Mouse (Mus musculus) midbrain, embryonic 16.5 days (tissue): ENCODE data around the gene Sgk1. TPM values are rescaled to one million over a fixed set of nuclear protein-coding genes. Genes with fewer than 3 reads are reported as not detected.

Source experiments
- ATAC-seq: fragments of 200-750 bp; cut with Nextera tagmentation; 2 replicates; pipeline ENCODE4 v1.8.0; 2017; ENCODE audit warnings: moderate TSS enrichment
- H3K27ac ChIP-seq: fragments of 300-500 bp; sonication (generic); 2 replicates; pipeline ENCODE4 v1.5.1; 2014; ENCODE audit warnings: mild to moderate bottlenecking, low read length, mixed read lengths
- H3K27me3 ChIP-seq: fragments of 300-500 bp; sonication (generic); 2 replicates; pipeline ENCODE4 v1.6.1; 2014; ENCODE audit warnings: low read depth, low read length, mixed read lengths; ENCODE audit not compliant: control insufficient read depth, insufficient read depth
- H3K36me3 ChIP-seq: fragments of 300-500 bp; sonication (generic); 2 replicates; pipeline ENCODE4 v1.6.1; 2014; ENCODE audit warnings: mild to moderate bottlenecking, low read length, moderate library complexity, mixed read lengths; ENCODE audit not compliant: control insufficient read depth, insufficient read depth
- H3K4me1 ChIP-seq: fragments of 300-500 bp; sonication (generic); 2 replicates; pipeline ENCODE4 v1.6.1; 2014; ENCODE audit warnings: mild to moderate bottlenecking, low read length, mixed read lengths; ENCODE audit not compliant: control insufficient read depth, insufficient read depth
- H3K4me2 ChIP-seq: fragments of 300-500 bp; sonication (generic); 2 replicates; pipeline ENCODE4 v1.6.1; 2014; ENCODE audit warnings: mild to moderate bottlenecking, low read length, mixed read lengths
- H3K4me3 ChIP-seq: fragments of 300-500 bp; sonication (generic); 2 replicates; pipeline ENCODE4 v1.5.1; 2014; ENCODE audit warnings: low read depth, mild to moderate bottlenecking, low read length, moderate library complexity, mixed read lengths
- H3K9ac ChIP-seq: fragments of 300-500 bp; sonication (generic); 2 replicates; pipeline ENCODE4 v1.6.1; 2014; ENCODE audit warnings: low read depth, low read length, mixed read lengths
- H3K9me3 ChIP-seq: fragments of 300-500 bp; sonication (generic); replicated peaks from 2 replicates; pipeline ENCODE4 v1.6.1; 2014; ENCODE audit warnings: mild to moderate bottlenecking, low read length, mixed read lengths; ENCODE audit not compliant: control insufficient read depth, poor library complexity, severe bottlenecking
- WGBS: fragments of 180-500 bp; shearing (Covaris S2); extraction: QIAGEN DNeasy Blood & Tissue Kit; methylation state at CpG from one replicate; pipeline ENCODE4 v1.1.7; 2014; 5-methylcytosine and 5-hydroxymethylcytosine counted together
- polyA plus RNA-seq: library from polyadenylated mRNA; unstranded; fragments of >200 nt; fragmentation: Nextera tagmentation; extraction: Ambion mirVana; gene quantifications from 2 replicates; pipeline ENCODE4 v1.2.1, GENCODE M21; 2015

The Sgk1 gene
- polyA plus RNA-seq, 1 experiment from 2014 or later = 47.9 TPM

- Histone ChIP-seq H3K4me2 (no peak overlapping the region), H3K27ac (no peak overlapping the region), H3K27me3 (no peaks in the 10 kb centered on the region), H3K9me3 (no peaks in the 10 kb centered on the region), H3K4me1 (peaks cover 2% of the 10 kb centered on the region; the same call in 1 of the 2 replicates), H3K4me3 (no peak overlapping the region), H3K9ac (no peak overlapping the region), H3K36me3 (no peaks in the 10 kb centered on the region; the same call in 1 of the 2 replicates)
- ATAC-seq = no peak
- WGBS = 94% methylated on average over 1 of the region's 1 CpGs
These were observed 23.6 kb downstream of the Sgk1 start for GRCm38 (mm10) chr10:21905616-21906015.

GRCm38 (mm10) chr10:21906894-21907446 lies 25.0 kb downstream of the Sgk1 start:
- Histone ChIP-seq H3K9me3 (no peaks in the 10 kb centered on the region), H3K4me2 (no peak overlapping the region), H3K4me3 (no peak overlapping the region), H3K9ac (no peak overlapping the region), H3K27me3 (no peaks in the 10 kb centered on the region), H3K36me3 (no peaks in the 10 kb centered on the region), H3K27ac (no peak overlapping the region), H3K4me1 (peaks cover 2% of the 10 kb centered on the region; the same call in 1 of the 2 replicates)
- WGBS = 21% methylated on average over 5 of the region's 5 CpGs
- ATAC-seq = no peak

- H3K9me3 ChIP-seq = no peaks in the 10 kb centered on the region
- H3K4me2 ChIP-seq = no peak overlapping the region
- no peaks in the 10 kb centered on the region for H3K27me3 ChIP-seq
- ATAC-seq = no peak
- no peak overlapping the region for H3K27ac ChIP-seq
- H3K4me3 ChIP-seq = no peak overlapping the region
- no peaks in the 10 kb centered on the region for H3K36me3 ChIP-seq
- H3K9ac ChIP-seq = no peak overlapping the region
- peaks cover 2% of the 10 kb centered on the region; the same call in 1 of the 2 replicates for H3K4me1 ChIP-seq
- WGBS = 69% methylated on average over 3 of the region's 3 CpGs
These were observed 25.8 kb downstream of the Sgk1 start for GRCm38 (mm10) chr10:21907784-21908183.

- Histone ChIP-seq H3K4me3 (no peak overlapping the region), H3K4me2 (no peak overlapping the region), H3K9me3 (no peaks in the 10 kb centered on the region), H3K27me3 (no peaks in the 10 kb centered on the region), H3K9ac (no peak overlapping the region), H3K4me1 (peaks cover 2% of the 10 kb centered on the region; the same call in 1 of the 2 replicates), H3K36me3 (no peaks in the 10 kb centered on the region), H3K27ac (no peak overlapping the region)
- WGBS = 87% methylated on average over 1 of the region's 1 CpGs
- ATAC-seq = no peak
These were observed 26.7 kb downstream of the Sgk1 start for GRCm38 (mm10) chr10:21908686-21909085.

GRCm38 (mm10) chr10:21910334-21910733 lies 28.4 kb downstream of the Sgk1 start:
- ATAC-seq = no peak
- Histone ChIP-seq H3K27ac (no peak overlapping the region), H3K9me3 (no peaks in the 10 kb centered on the region), H3K4me1 (peaks cover 6% of the 10 kb centered on the region), H3K27me3 (no peaks in the 10 kb centered on the region), H3K9ac (no peak overlapping the region), H3K4me3 (no peak overlapping the region), H3K4me2 (no peak overlapping the region), H3K36me3 (no peaks in the 10 kb centered on the region)
- 94% methylated on average over 9 of the region's 9 CpGs for WGBS

- Histone ChIP-seq H3K4me3 (no peak overlapping the region), H3K36me3 (no peaks in the 10 kb centered on the region), H3K9me3 (no peaks in the 10 kb centered on the region), H3K27me3 (no peaks in the 10 kb centered on the region), H3K9ac (no peak overlapping the region), H3K4me2 (no peak overlapping the region), H3K27ac (no peak overlapping the region), H3K4me1 (peaks cover 6% of the 10 kb centered on the region)
- 62% methylated on average over 10 of the region's 10 CpGs for WGBS
- peak; percentile 71; the same call in 1 of the 2 replicates for ATAC-seq
These were observed 29.4 kb downstream of the Sgk1 start for GRCm38 (mm10) chr10:21911303-21911947.

GRCm38 (mm10) chr10:21914751-21915150 lies 32.8 kb downstream of the Sgk1 start:
- Histone ChIP-seq H3K4me1 (peaks cover 3% of the 10 kb centered on the region; the same call in 1 of the 2 replicates), H3K4me3 (no peak overlapping the region), H3K36me3 (no peaks in the 10 kb centered on the region), H3K27ac (no peak overlapping the region), H3K9ac (no peak overlapping the region), H3K27me3 (no peaks in the 10 kb centered on the region), H3K4me2 (no peak overlapping the region), H3K9me3 (no peaks in the 10 kb centered on the region)
- WGBS = 14% methylated on average over 1 of the region's 1 CpGs
- no peak; the same call in 1 of the 2 replicates for ATAC-seq

GRCm38 (mm10) chr10:21916301-21917071 lies 34.5 kb downstream of the Sgk1 start:
- H3K9ac ChIP-seq = no peak overlapping the region
- no peaks in the 10 kb centered on the region for H3K9me3 ChIP-seq
- H3K4me2 ChIP-seq = no peak overlapping the region
- no peaks in the 10 kb centered on the region for H3K27me3 ChIP-seq
- no peak for ATAC-seq
- H3K4me3 ChIP-seq = no peak overlapping the region
- 83% methylated on average over 11 of the region's 11 CpGs for whole genome bisulfite sequencing
- H3K27ac ChIP-seq = no peak overlapping the region
- H3K4me1 ChIP-seq = peaks cover 3% of the 10 kb centered on the region; the same call in 1 of the 2 replicates
- no peaks in the 10 kb centered on the region for H3K36me3 ChIP-seq
